Mouse (Mus musculus) testis, adult 2 months (tissue): ENCODE data around the gene Tango6.
"Not testable (repeated sequence)": the region's sequence is repeated elsewhere in the genome, so short reads cannot be mapped to it uniquely, and the experiment has no call there.

Experiments used
- CTCF ChIP-seq: fragments of 200-500 bp; IDR thresholded peaks from 2 replicates; pipeline ENCODE4 v1.5.1; 2012; ENCODE audit warnings: low read depth, mild to moderate bottlenecking, inconsistent platforms, low read length, moderate library complexity; ENCODE audit not compliant: control insufficient read depth, insufficient read depth, insufficient replicate concordance
- POLR2A ChIP-seq: fragments of 200-500 bp; IDR thresholded peaks from 2 replicates; pipeline ENCODE4 v1.6.1; 2012; ENCODE audit warnings: low read depth, mild to moderate bottlenecking, inconsistent platforms, low read length, moderate library complexity; ENCODE audit not compliant: control insufficient read depth

- TF ChIP-seq POLR2A, CTCF: not testable (repeated sequence)
These were observed 119.7 kb downstream of the Tango6 start for GRCm38 (mm10) chr8:106802384-106803137.
